Mouse (Mus musculus): ENCODE data around the gene 5430427O19Rik. TPM values are rescaled to one million over a fixed set of nuclear protein-coding genes. Genes with fewer than 3 reads are reported as not detected.

5430427O19Rik gene
- polyA plus RNA-seq (2015; fragmentation: Illumina TruSeq; extraction: RNeasy Lipid Tissue Mini Kit (QIAGEN cat#74804); ENCODE audit: insufficient read depth, low read depth, low replicate concordance), result 0.20 TPM

DNA sequence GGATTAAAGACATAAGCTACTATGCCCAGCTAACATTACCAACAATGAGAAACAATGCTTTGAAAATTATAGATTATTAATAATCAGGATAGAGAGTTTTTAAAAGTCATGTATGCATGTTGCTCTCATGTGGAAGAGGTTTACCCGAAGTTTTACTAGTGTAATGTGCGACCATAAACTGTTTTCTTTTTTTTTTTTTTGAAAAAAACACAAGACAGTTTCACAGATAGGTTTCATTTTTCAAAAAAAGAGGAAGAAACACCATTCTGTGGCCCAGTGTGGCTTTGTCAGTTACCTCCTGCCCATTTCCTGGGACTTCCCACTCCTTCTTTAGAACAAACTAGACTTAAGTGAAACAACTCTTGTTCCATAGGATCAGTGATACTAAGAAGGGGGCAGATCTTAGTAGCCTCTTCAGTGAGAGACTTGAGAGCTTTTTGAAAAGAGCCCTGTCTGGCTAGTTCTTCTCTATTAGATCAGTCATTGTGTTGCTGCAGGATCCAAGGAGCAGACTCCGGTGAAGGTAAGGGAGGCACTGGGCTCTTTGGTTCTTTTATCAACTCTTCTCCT, at the start of gene 5430427O19Rik:
Gene 5430427O19Rik (plus strand): TSS at position 441 of the 570 bp plus-strand sequence.

Other genes with a start within 250 kb of the 5430427O19Rik start
- gene Gk, start 93.5 kb upstream of the 5430427O19Rik start, polyA plus RNA-seq (2015; fragmentation: Illumina TruSeq; extraction: RNeasy Lipid Tissue Mini Kit (QIAGEN cat#74804); ENCODE audit: insufficient read depth, low read depth, low replicate concordance), result 0.46 TPM
- not detected for gene Samt3, start 173.8 kb downstream of the 5430427O19Rik start, polyA plus RNA-seq (2015; fragmentation: Illumina TruSeq; extraction: RNeasy Lipid Tissue Mini Kit (QIAGEN cat#74804); ENCODE audit: insufficient read depth, low read depth, low replicate concordance)